In genomic region chr15:96927674-96928073, GRCm38 (mm10) we compare ENCODE assay signal across 20 mouse cellular contexts.
"Had no signal": no experiment of that assay in that cellular context is flagged by ENCODE, and none has a peak within 500 bp of the region (broad histone marks: within the 10 kb centered on the region; RNA-seq: fewer than 3 reads in every experiment).

No protein-coding gene starts in this region.

- ATAC-seq: intestine, embryonic 16.5 days; midbrain, embryonic 13.5 days; midbrain, embryonic 16.5 days had no signal

- H3K4me3 ChIP-seq: left cerebral cortex, adult 2 months; lung, embryonic 15.5 days; midbrain, embryonic 10.5 days; midbrain, embryonic 13.5 days; myocyte; neural tube, embryonic 13.5 days; stomach, embryonic 15.5 days had no signal

- H3K4me2 ChIP-seq: lung, embryonic 15.5 days; midbrain, embryonic 13.5 days; neural tube, embryonic 13.5 days; stomach, embryonic 15.5 days had no signal

- H3K9ac ChIP-seq: lung, embryonic 15.5 days; midbrain, embryonic 13.5 days; neural tube, embryonic 13.5 days; stomach, embryonic 15.5 days had no signal

- H3K36me3 ChIP-seq: lung, embryonic 15.5 days; midbrain, embryonic 10.5 days; midbrain, embryonic 13.5 days; neural tube, embryonic 13.5 days; stomach, embryonic 15.5 days had no signal

- H3K27ac ChIP-seq: left cerebral cortex, adult 2 months; lung, embryonic 15.5 days; midbrain, embryonic 10.5 days; midbrain, embryonic 13.5 days; neural tube, embryonic 13.5 days; stomach, embryonic 15.5 days had no signal

- DNase-seq: kidney, adult 18-20 months; kidney, adult 9 months; kidney, postnatal 14 days; kidney, postnatal 4 days; lung, adult 18-20 months; lung, postnatal 14 days; lung, postnatal 4 days; retina, postnatal 1 day; right cerebral cortex, postnatal 25 days; spleen, adult 18-20 months; thymus, postnatal 36 days had no signal

- H3K27me3 ChIP-seq: lung, embryonic 15.5 days; midbrain, embryonic 13.5 days; neural tube, embryonic 13.5 days; stomach, embryonic 15.5 days had no signal

- H3K9me3 ChIP-seq: lung, embryonic 15.5 days; midbrain, embryonic 10.5 days; midbrain, embryonic 13.5 days; neural tube, embryonic 13.5 days; stomach, embryonic 15.5 days had no signal

- H3K4me1 ChIP-seq: lung, embryonic 15.5 days; midbrain, embryonic 10.5 days; midbrain, embryonic 13.5 days; neural tube, embryonic 13.5 days; stomach, embryonic 15.5 days had no signal
